Mouse (Mus musculus): ENCODE results near the gene Dennd1a. TPM values are rescaled to one million over a fixed set of nuclear protein-coding genes. Genes with fewer than 3 reads are reported as not detected.

Gene Dennd1a
- polyA plus RNA-seq, 1 experiment from 2014 or later: 8.6 TPM

DNA sequence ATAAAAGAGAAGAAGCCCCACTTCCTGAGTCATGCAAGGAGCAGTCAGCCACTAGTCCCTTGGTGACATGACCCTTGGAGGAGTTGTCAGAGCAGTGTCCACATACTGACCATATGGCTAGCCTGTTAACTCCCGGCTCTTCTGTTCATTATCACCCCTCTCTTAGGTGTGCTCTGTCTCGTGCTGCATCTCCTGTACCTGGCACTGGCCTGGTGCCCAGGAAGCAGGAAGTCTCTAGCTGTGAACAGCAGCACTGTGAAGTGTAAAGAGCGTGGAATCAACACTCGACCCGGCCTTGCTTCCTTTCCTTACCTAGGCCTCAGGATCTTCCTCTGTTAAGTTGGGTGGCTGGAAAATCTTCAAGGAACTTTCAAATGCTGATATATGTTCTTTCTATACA lies 419.8 kb downstream of the Dennd1a start:
- Histone ChIP-seq H3K9me3 (replicated peaks; ENCODE audit: control insufficient read depth, low read length) (no peaks in the 10 kb centered on the region), H3K27ac (replicated peaks; ENCODE audit: low read depth, low read length) (no peak overlapping the region), H3K4me1 (ENCODE audit: control insufficient read depth, insufficient read depth, low read length) (no peaks in the 10 kb centered on the region), H3K4me2 (ENCODE audit: low read depth, low read length) (no peak overlapping the region), H3K36me3 (replicated peaks; ENCODE audit: control insufficient read depth, insufficient read depth, low read depth, low read length) (no peaks in the 10 kb centered on the region), H3K4me3 (ENCODE audit: low read depth, low read length) (no peak overlapping the region), H3K9ac (replicated peaks; ENCODE audit: low read length) (no peak overlapping the region), H3K27me3 (ENCODE audit: control insufficient read depth, insufficient read depth, low read length) (no peaks in the 10 kb centered on the region)
- ATAC-seq (replicated peaks; ENCODE audit: insufficient number of reproducible peaks, low FRiP score, low TSS enrichment, low read depth) (no peak), DNase-seq (ENCODE audit: low spot score) (no peak)
- 80% methylated on average over 5 of the region's 5 CpGs for WGBS

DNA sequence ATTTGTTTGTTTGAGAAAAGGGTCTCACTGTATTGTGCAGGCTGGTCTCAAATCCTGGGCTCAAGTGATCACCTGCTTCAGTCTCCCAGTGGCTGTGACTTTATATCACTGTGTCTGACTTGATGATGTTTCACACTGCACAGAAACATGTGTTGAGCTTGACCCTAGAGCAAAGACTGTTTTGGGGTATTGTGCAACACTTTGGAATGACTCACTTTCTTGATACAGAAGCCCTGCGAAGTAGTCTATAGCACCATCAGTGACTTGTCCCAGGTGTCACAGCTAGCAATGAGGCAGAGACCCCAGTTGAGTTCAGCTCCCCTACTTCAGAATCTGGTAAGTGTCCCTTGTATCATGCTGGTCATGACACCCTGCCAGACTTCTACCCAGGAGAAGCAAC lies 429.7 kb downstream of the Dennd1a start:
- ATAC-seq (replicated peaks; ENCODE audit: insufficient number of reproducible peaks, low FRiP score, low TSS enrichment, low read depth): no peak
- 97% methylated on average over 1 of the region's 1 CpGs for WGBS

DNA sequence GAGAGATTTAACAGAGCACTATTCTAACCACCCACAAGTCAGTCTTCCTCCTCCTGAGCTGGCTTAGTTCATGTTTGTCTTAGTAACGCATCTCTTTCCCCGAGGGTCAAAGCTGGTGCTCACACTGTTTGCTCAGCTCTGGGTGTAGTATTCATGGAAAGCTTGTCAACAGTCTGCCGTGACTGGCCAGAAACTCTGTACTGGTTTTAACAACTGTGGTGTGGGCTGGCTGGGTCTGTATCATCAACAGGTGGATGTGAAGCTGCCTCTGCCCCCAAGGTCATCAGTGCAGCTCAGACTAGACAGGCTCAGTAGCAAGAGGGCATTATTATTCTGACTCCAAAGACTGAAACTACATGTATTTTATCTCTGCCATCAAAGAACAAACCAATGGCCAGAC lies 430.2 kb downstream of the Dennd1a start:
- Histone ChIP-seq H3K9ac (replicated peaks; ENCODE audit: low read length) (no peak overlapping the region), H3K4me2 (ENCODE audit: low read depth, low read length) (no peak overlapping the region), H3K27me3 (ENCODE audit: control insufficient read depth, insufficient read depth, low read length) (no peaks in the 10 kb centered on the region), H3K27ac (replicated peaks; ENCODE audit: low read depth, low read length) (no peak overlapping the region), H3K4me3 (ENCODE audit: low read depth, low read length) (no peak overlapping the region), H3K9me3 (replicated peaks; ENCODE audit: control insufficient read depth, low read length) (no peaks in the 10 kb centered on the region), H3K36me3 (replicated peaks; ENCODE audit: control insufficient read depth, insufficient read depth, low read depth, low read length) (no peaks in the 10 kb centered on the region), H3K4me1 (ENCODE audit: control insufficient read depth, insufficient read depth, low read length) (no peaks in the 10 kb centered on the region; the same call in 1 of the 2 replicates)
- ATAC-seq (replicated peaks; ENCODE audit: insufficient number of reproducible peaks, low FRiP score, low TSS enrichment, low read depth) (no peak), DNase-seq (ENCODE audit: low spot score) (no peak)
- WGBS: 64% methylated on average over 3 of the region's 3 CpGs

More for the DNA sequence above, 429.7 kb downstream of the Dennd1a start:
- Histone ChIP-seq H3K9ac (replicated peaks; ENCODE audit: low read length) (no peak overlapping the region), H3K36me3 (replicated peaks; ENCODE audit: control insufficient read depth, insufficient read depth, low read depth, low read length) (no peaks in the 10 kb centered on the region), H3K4me1 (ENCODE audit: control insufficient read depth, insufficient read depth, low read length) (no peaks in the 10 kb centered on the region; the same call in 1 of the 2 replicates), H3K4me2 (ENCODE audit: low read depth, low read length) (no peak overlapping the region), H3K27me3 (ENCODE audit: control insufficient read depth, insufficient read depth, low read length) (no peaks in the 10 kb centered on the region), H3K4me3 (ENCODE audit: low read depth, low read length) (no peak overlapping the region), H3K9me3 (replicated peaks; ENCODE audit: control insufficient read depth, low read length) (no peaks in the 10 kb centered on the region), H3K27ac (replicated peaks; ENCODE audit: low read depth, low read length) (no peak overlapping the region)
- no peak for DNase-seq (ENCODE audit: low spot score)

DNA sequence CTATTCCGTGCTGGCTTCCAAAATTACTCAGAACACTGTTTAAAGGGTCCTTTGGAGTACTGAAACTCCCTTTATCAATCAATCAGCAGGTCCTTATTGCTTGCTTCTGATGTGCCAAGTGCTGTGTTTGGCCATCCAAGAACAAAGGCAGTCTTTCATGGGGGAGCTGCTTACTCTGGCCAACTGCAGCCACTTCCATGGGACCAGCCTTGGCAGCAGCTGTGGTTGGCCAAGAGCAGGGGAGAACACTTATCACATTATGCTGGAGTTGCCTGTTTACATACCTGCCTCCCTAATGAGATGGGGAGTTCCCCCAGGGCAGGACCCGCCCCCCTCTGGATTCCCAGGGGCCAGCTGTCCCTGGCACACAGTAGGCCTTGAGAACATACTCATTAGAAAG lies 432.0 kb downstream of the Dennd1a start:
- Histone ChIP-seq H3K9me3 (replicated peaks; ENCODE audit: control insufficient read depth, low read length) (no peaks in the 10 kb centered on the region), H3K36me3 (replicated peaks; ENCODE audit: control insufficient read depth, insufficient read depth, low read depth, low read length) (no peaks in the 10 kb centered on the region), H3K27ac (replicated peaks; ENCODE audit: low read depth, low read length) (no peak overlapping the region), H3K4me2 (ENCODE audit: low read depth, low read length) (no peak overlapping the region), H3K27me3 (ENCODE audit: control insufficient read depth, insufficient read depth, low read length) (no peaks in the 10 kb centered on the region), H3K4me3 (ENCODE audit: low read depth, low read length) (no peak overlapping the region), H3K9ac (replicated peaks; ENCODE audit: low read length) (no peak overlapping the region), H3K4me1 (ENCODE audit: control insufficient read depth, insufficient read depth, low read length) (no peaks in the 10 kb centered on the region; the same call in 1 of the 2 replicates)
- 65% methylated on average over 2 of the region's 2 CpGs for WGBS
- ATAC-seq (replicated peaks; ENCODE audit: insufficient number of reproducible peaks, low FRiP score, low TSS enrichment, low read depth) (no peak), DNase-seq (ENCODE audit: low spot score) (no peak)

DNA sequence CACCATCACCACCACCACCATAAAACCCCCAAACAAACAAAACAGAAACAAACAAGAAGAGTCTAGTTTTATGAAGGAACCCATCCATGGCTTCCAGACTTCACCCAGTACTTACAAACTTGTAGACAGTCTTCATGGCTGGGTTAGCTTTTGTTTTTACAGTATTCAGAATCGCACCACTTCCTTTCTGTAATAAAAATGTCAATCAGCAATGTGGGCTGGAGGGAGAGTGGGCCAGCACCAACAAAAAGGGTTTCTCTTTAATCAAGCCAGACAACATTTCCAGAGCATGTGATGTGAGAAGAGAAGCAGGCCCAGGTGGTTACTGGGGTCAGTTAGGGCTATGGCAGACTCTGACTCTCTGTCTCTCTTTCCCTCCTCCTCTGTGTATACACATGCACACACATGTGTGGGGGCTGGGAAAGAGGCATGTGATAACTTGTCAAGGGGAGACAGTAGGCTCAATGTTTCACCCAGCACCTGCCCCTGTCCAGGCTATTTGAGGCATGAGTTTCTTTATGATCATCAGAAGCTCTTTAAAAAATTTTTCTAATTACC lies 433.2 kb downstream of the Dennd1a start:
- DNase-seq (ENCODE audit: low spot score): no peak
- Histone ChIP-seq H3K9me3 (replicated peaks; ENCODE audit: control insufficient read depth, low read length) (no peaks in the 10 kb centered on the region), H3K4me3 (ENCODE audit: low read depth, low read length) (no peak overlapping the region), H3K4me2 (ENCODE audit: low read depth, low read length) (no peak overlapping the region), H3K9ac (replicated peaks; ENCODE audit: low read length) (no peak overlapping the region), H3K27me3 (ENCODE audit: control insufficient read depth, insufficient read depth, low read length) (no peaks in the 10 kb centered on the region), H3K27ac (replicated peaks; ENCODE audit: low read depth, low read length) (no peak overlapping the region), H3K4me1 (ENCODE audit: control insufficient read depth, insufficient read depth, low read length) (no peaks in the 10 kb centered on the region; the same call in 1 of the 2 replicates), H3K36me3 (replicated peaks; ENCODE audit: control insufficient read depth, insufficient read depth, low read depth, low read length) (no peaks in the 10 kb centered on the region)
- 85% methylated on average over 1 of the region's 1 CpGs for WGBS
- ATAC-seq (replicated peaks; ENCODE audit: insufficient number of reproducible peaks, low FRiP score, low TSS enrichment, low read depth): no peak

DNA sequence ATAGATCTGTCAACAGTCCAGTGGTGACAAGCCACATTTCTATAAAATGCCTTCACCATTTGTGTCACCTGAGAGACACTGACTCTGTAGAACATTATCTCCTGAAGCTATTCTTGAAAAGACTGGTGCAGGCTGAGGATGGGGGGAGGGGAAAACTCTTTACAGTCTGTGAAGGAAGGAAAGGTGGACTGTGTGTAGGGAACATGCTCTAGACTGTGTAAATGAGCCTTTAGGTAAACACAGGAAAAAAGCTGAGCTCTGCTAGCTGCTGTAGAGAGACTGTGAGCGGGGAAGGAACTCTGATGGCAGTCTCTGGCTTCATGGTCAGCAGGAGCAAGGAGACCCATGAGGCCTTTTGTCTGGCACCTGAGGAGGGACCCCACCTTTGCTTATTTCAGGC lies 436.6 kb downstream of the Dennd1a start:
- Histone ChIP-seq H3K9me3 (replicated peaks; ENCODE audit: control insufficient read depth, low read length) (no peaks in the 10 kb centered on the region), H3K27ac (replicated peaks; ENCODE audit: low read depth, low read length) (no peak overlapping the region), H3K9ac (replicated peaks; ENCODE audit: low read length) (no peak overlapping the region), H3K4me2 (ENCODE audit: low read depth, low read length) (no peak overlapping the region), H3K36me3 (replicated peaks; ENCODE audit: control insufficient read depth, insufficient read depth, low read depth, low read length) (no peaks in the 10 kb centered on the region), H3K4me1 (ENCODE audit: control insufficient read depth, insufficient read depth, low read length) (no peaks in the 10 kb centered on the region; the same call in 1 of the 2 replicates), H3K27me3 (ENCODE audit: control insufficient read depth, insufficient read depth, low read length) (no peaks in the 10 kb centered on the region), H3K4me3 (ENCODE audit: low read depth, low read length) (no peak overlapping the region)
- ATAC-seq (replicated peaks; ENCODE audit: insufficient number of reproducible peaks, low FRiP score, low TSS enrichment, low read depth) (no peak), DNase-seq (ENCODE audit: low spot score) (peak; percentile 9)
- 74% methylated on average over 1 of the region's 1 CpGs for WGBS

DNA sequence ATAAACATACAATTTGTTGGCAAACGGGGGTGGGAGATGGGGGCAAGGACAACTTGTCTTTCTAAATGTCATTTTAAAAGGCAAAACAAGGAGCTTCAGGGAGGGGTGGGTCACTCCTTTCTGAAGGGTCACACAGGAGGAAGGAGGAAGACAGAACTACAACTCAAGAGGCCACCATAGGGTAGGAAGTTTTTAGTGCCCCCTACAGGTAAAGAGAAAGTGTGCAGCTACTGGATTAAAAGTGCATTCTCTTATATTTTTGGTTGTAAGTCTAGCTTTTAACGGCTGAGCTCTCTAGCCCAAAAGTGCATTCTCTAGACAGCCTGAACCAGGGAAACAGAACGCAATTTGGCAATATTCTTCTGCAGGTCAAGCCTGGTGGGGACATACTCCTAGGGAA lies 437.8 kb downstream of the Dennd1a start:
- Histone ChIP-seq H3K4me1 (ENCODE audit: control insufficient read depth, insufficient read depth, low read length) (no peaks in the 10 kb centered on the region), H3K9ac (replicated peaks; ENCODE audit: low read length) (no peak overlapping the region), H3K4me2 (ENCODE audit: low read depth, low read length) (no peak overlapping the region), H3K4me3 (ENCODE audit: low read depth, low read length) (no peak overlapping the region), H3K9me3 (replicated peaks; ENCODE audit: control insufficient read depth, low read length) (no peaks in the 10 kb centered on the region), H3K27me3 (ENCODE audit: control insufficient read depth, insufficient read depth, low read length) (no peaks in the 10 kb centered on the region), H3K27ac (replicated peaks; ENCODE audit: low read depth, low read length) (no peak overlapping the region), H3K36me3 (replicated peaks; ENCODE audit: control insufficient read depth, insufficient read depth, low read depth, low read length) (no peaks in the 10 kb centered on the region)
- 75% methylated on average over 3 of the region's 3 CpGs for WGBS
- DNase-seq (ENCODE audit: low spot score) (no peak), ATAC-seq (replicated peaks; ENCODE audit: insufficient number of reproducible peaks, low FRiP score, low TSS enrichment, low read depth) (no peak)

DNA sequence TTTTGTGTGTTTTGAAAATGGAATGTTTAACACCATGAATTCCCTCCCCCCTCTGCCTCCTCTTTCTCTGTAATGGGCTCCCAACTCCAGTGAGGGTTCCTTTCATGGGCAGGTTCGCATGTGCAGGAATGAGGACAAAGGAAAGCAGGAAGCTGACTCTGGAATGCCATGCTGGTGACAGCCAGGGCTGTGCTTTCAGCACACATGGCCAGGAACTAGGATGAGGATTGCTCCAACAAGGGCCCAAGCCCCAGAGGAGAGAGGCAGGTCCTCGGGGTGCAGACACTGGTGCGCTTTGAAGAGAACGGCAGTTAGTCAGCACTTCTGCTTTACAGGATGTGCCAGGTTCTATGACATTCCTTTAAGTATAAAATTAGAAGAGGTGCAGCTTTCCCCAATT lies 444.5 kb downstream of the Dennd1a start:
- 22% methylated on average over 4 of the region's 4 CpGs for WGBS
- no peak overlapping the region for H3K4me2 ChIP-seq (ENCODE audit: low read depth, low read length)
- 0 out of 2 replicates have a peak overlapping the region, but pooled peaks have one; percentile 2 for H3K27ac ChIP-seq (replicated peaks; ENCODE audit: low read depth, low read length)
- DNase-seq (ENCODE audit: low spot score): peak; percentile 43
- H3K4me1 ChIP-seq (ENCODE audit: control insufficient read depth, insufficient read depth, low read length): 0 out of 2 replicates have a peak, but pooled peaks cover 4% of the 10 kb centered on the region
- no peak overlapping the region for H3K4me3 ChIP-seq (ENCODE audit: low read depth, low read length)
- H3K36me3 ChIP-seq (replicated peaks; ENCODE audit: control insufficient read depth, insufficient read depth, low read depth, low read length): no peaks in the 10 kb centered on the region
- H3K9ac ChIP-seq (replicated peaks; ENCODE audit: low read length): 0 out of 2 replicates have a peak overlapping the region, but pooled peaks have one; percentile 1
- 0 out of 2 replicates have a peak, but pooled peaks have one; percentile 64 for ATAC-seq (replicated peaks; ENCODE audit: insufficient number of reproducible peaks, low FRiP score, low TSS enrichment, low read depth)
- no peaks in the 10 kb centered on the region for H3K9me3 ChIP-seq (replicated peaks; ENCODE audit: control insufficient read depth, low read length)
- no peaks in the 10 kb centered on the region for H3K27me3 ChIP-seq (ENCODE audit: control insufficient read depth, insufficient read depth, low read length)

All from embryonic facial prominence, embryonic 11.5 days (tissue).